Mouse (Mus musculus) left cerebral cortex, postnatal 4 days (tissue): ENCODE measurements around the gene Smarcd3. TPM values are rescaled to one million over a fixed set of nuclear protein-coding genes. Genes with fewer than 3 reads are reported as not detected.
"Not testable (repeated sequence)": the region's sequence is repeated elsewhere in the genome, so short reads cannot be mapped to it uniquely, and the experiment has no call there.

Source experiments
- DNase-seq: peaks from one replicate; pipeline ENCODE4 v3.0.0-alpha.2; 2022
- intact Hi-C: fragments of 180-260 bp; cut with DNase I; formaldehyde crosslinking; loops from one replicate; pipeline ENCODE4 v1.15.1; 2025
- microRNA-seq: library from miRNA; unstranded; fragments of <30 nt; microRNA quantifications from one replicate; pipeline ENCODE4 v1.2.0, GENCODE M21; 2022
- total RNA-seq, 2 experiments: library from RNA; stranded (reverse); gene quantifications; 2 replicates each; pipeline ENCODE4 v1.2.3; 2021

Smarcd3 gene
- total RNA-seq, 2 experiments from 2014 or later = 179 to 183 TPM

DNA sequence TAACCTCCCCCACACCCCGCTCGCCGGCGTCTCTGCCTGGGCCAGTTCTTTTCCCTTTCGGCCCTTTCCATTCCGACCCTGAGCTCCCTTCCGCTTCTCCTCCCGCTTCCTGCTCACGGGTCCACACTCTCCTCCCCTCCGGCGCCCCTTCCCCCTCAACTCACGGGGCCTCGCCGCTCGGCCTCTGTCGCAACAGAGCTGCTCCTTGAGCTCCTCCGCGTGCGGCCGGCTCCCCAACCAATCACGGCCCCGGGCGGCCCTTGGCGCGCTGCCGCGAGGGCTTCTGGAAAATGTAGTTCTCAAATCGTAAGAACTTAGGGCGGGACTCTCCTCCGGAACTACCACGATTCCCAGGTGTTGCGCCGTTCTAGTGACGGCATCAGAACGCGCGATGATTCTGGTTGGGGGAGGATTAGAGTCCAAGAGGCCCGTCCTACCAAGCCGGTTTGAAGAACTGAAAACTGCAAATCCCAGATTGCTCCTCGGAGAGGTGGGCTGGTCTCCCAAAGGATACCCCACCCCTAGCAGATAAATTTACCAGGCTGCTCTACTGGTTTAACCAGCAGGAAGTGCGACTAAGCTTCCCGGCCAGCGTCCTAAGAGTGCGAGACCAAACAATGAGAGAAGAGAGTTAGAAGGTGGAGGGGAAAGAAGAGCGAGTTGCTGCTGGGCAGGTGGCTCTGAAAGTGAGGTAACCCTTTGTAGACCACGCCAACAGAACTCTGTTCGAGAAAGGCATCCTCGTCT lies 46.9 kb downstream of the Smarcd3 start, which contains the start of gene Abcf2:
Abcf2 (minus strand) TSS at position 285 of the 747 bp plus-strand sequence.
- intact Hi-C loops = no loop called here
- DNase-seq = peak; percentile 100

DNA sequence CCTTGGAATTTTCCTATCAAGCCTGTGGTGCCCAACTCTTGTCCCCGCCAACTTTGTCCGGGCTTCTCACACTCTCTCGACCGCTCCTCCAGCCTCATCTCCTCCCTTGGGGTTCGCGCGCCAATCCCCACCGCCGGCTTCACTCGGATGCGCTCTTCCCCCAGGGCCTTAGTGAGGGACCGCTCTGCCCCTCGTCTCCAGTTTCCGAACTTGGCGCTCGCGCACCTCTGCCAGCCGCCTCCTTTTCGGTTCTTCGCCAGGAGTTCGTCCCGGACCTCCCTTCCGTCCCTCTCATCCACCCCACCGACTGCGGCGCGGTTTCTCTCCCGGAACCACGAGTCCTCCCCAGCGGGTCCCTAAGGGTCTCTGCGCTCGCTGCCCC lies 47.4 kb downstream of the Smarcd3 start:
- intact Hi-C loops = no loop called here
- no peak for DNase-seq

DNA sequence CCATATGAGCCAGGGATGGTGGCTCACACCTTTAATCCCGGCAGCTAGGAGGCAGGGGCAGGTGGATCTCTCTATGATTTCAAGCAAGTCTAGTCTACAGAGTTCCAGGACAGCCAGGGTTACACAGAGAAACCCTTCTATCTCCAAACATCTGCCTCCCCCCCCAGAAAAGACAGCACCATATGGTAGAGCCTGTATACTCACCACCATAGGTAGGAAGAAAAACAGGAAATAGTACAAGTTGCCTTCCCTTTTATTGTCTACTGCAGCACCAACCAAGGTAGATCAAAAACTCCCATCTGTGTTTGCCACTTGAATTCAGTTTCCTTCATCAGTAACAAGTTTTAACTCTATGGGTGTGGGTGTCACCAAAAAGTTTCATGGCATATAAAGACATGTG lies 48.3 kb downstream of the Smarcd3 start:
- intact Hi-C loops = no loop called here

DNA sequence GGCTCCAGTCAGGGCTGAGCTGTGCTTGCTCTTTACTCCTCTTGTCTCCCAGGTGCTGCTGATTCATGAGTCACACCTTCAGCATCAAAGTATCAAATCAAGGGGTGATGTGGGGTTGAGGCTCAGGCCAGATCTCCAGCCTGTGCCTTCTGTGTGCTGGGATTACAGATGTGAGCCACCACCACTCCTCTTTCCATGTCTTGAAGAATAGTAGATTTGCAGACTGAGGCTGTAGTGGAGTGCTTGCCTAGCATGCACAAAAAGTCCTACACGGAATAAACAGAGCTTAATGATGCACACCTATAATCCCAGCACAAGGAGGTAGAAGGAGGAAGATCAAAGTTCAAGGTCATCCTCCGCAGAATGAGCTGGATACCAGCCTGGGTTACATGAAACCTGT lies 67.5 kb downstream of the Smarcd3 start, which contains the start of gene 4931409K22Rik:
4931409K22Rik (minus strand) TSS at position 101 of the 400 bp plus-strand sequence.
- intact Hi-C loops = no loop called here
- DNase-seq = no peak

More for the DNA sequence above, 48.3 kb downstream of the Smarcd3 start:
- DNase-seq = no peak

DNA sequence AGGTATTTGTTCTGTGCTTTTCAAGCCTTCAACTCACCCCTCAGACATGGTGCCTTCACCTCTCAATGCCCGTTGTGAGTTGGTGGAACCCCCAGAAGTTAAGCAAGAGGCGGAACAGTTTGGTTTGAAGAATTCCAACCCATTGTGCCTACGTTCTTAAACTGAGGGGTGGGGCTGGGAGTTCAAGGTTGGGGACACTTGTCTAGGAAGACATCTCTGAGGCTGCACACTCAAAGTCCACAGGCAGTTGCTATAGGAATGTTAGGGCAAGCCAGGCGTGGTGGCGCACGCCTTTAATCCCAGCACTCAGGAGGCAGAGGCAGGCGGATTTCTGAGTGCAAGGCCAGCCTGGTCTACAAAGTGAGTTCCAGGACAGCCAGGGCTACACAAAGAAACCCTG lies 68.9 kb downstream of the Smarcd3 start:
- intact Hi-C loops, DNase-seq: not testable (repeated sequence)

DNA sequence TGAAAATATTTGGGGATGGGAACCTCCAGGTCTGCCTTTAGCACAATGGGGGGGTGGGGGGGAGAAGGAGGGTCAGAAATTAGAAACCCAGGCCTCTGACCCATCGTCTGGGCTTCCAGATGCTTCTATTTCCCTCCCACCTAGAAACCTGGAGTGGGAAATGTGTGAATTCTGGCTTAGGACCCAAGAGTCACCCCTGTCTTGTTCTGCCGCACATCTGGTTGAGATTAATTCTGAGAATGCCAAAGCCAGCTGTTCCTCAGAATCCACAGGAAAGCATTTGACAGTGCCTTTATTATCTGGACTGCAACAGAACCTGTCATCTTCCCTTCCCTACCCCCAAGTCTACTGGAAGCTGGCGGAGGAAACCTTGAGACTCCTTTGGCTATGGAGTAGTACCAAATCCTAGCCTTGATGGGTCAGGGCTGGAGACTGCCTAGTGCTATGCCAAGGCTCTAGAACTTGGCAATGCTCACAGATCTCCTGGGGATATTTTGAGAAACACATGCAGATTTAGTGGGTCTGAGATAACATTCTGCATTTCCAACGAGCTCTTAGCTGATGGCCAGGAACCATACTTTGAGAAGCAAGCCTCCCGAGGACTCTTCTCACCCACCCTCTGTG lies 70.5 kb downstream of the Smarcd3 start:
- intact Hi-C loops = no loop called here
- no peak for DNase-seq

DNA sequence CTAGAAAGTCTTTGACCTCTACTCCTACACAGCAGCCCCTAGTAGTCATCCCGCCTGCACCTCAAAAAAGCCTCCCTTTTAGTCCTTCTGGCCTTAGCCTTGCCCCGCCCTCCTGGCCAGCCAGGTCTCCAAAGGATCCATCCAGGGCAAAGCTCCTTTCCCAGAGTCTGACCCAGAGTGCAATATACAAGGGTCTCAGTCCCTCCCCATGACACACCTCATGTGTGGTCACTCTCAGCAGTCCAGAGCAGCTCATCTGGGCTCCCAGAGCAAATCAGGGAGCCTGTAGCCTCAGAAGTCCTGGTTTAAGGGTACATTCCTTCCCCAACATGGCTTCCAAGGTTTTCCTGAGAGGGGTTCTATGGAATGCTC lies 72.9 kb downstream of the Smarcd3 start:
- no peak for DNase-seq
- intact Hi-C loops = no loop called here

DNA sequence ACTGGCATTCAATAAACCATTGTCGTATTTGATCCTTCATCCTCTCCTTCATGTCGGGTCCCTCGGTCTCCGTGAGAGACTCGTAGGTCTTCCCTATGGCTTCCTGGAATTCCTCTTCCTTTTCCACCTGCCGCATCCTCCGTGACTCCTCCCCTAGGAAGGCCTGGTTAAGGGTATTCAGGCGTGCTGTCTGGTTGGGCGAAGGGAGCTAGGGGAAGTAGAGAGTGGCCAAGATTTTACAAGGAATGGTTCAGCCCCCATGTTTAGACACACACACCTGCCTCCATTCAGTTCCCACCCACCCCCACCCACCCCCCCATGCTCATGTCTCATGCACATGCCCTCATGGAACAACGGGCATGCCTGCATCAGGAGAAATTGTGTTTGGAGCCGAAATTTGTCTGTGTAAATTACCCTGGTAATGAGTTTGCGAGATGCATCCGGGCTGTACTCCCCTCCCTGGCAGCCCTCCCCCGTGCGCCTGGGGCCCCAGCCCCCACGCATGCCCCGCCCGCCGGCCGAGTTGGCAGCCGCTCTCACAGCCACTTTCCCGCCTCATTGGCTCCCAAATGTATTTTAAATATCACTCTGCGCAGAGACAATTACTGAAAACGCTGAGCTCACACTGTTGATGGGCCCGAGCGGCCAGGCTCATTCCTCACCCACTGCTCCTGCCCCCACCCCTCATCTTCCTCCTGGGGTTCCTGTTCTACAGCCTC lies 73.5 kb downstream of the Smarcd3 start:
- intact Hi-C loops = no loop called here
- peak; percentile 67 for DNase-seq

DNA sequence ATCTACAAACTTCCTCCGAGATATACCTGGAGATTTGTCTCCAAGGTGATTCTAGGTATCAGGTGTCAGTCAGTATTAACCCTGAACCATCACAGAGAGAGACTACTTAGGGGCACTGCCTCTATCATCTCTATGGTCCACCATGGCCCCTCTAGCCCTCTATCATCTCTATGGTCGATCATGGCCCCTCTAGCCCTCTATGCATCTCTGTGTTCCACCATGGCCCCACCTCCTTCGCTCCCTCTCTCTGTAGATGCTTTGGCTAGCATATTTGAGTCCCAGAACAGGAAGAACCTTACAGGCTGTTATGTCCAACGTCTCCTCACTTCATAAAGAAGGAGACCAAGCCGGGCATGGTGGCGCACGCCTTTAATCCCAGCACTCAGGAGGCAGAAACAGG lies 81.6 kb downstream of the Smarcd3 start:
- DNase-seq = no peak
- intact Hi-C loops = no loop called here

DNA sequence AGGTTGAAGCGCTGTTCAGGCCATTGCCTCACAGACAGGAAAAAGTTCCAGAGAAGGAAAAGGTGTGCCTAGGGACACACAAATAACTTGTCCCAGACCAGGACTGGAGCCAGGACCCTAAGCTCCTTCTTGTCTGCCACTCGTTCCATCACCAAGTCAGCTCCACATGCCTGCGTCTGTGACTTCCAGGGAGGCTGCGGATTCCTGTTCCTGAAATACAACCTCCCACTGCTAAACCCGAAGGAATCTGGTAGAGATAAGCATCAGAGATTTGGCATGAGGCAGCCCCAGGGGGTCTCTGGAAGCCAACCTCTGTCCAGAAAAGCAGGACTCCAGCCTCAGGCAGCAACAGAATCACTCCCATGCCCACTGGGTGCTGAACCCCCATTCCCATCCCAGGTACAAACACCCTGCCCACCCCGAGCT lies 83.1 kb downstream of the Smarcd3 start:
- DNase-seq = no peak
- intact Hi-C loops = no loop called here

Small RNA genes within 50 kb of the gene (microRNA-seq; reads per million reads assigned to microRNA genes)
- gene Mir671 = 704 reads per million, percentile 72 among the genes with 10 or more reads in this experiment

Other genes starting within 250 kb of the Smarcd3 start
- 1 to 10 TPM; 6.4 to 8.1 TPM for gene Atg9b, start 232.3 kb downstream of the Smarcd3 start, total RNA-seq
- gene Abcb8, start 230.7 kb downstream of the Smarcd3 start, total RNA-seq = 10 to 100 TPM; 44.5 to 53.6 TPM
- not detected for gene Asic3, start 211.0 kb downstream of the Smarcd3 start, total RNA-seq
- gene Cdk5, start 200.9 kb downstream of the Smarcd3 start, total RNA-seq = 100 to 1,000 TPM; 122 to 132 TPM
- gene Slc4a2, start 200.6 kb downstream of the Smarcd3 start, total RNA-seq = 10 to 100 TPM; 26.9 to 30.4 TPM
- gene Fastk, start 179.1 kb downstream of the Smarcd3 start, total RNA-seq = 10 to 100 TPM; 82.6 to 83.4 TPM
- 10 to 100 TPM; 30.1 to 31.1 TPM for gene Tmub1, start 176.6 kb downstream of the Smarcd3 start, total RNA-seq
- 100 to 1,000 TPM; 472 to 479 TPM for gene Agap3, start 172.2 kb downstream of the Smarcd3 start, total RNA-seq
- 1 to 10 TPM in 1 of 2 experiments, not detected in 1; 1.2 TPM for gene Gbx1, start 97.2 kb downstream of the Smarcd3 start, total RNA-seq
- under 1 TPM in 1 of 2 experiments, not detected in 1; 0.60 TPM for gene Asb10, start 83.4 kb downstream of the Smarcd3 start, total RNA-seq
- gene 4931409K22Rik, start 67.6 kb downstream of the Smarcd3 start, total RNA-seq = not detected
- 10 to 100 TPM; 52.9 to 54.7 TPM for gene Abcf2, start 46.9 kb downstream of the Smarcd3 start, total RNA-seq
- 10 to 100 TPM; 28.7 to 33.7 TPM for gene Chpf2, start 37.7 kb downstream of the Smarcd3 start, total RNA-seq
- gene Nub1, start 61.1 kb upstream of the Smarcd3 start, total RNA-seq = 10 to 100 TPM; 75.3 to 76.6 TPM
- 1 to 10 TPM; 2.6 to 3.3 TPM for gene Wdr86, start 106.3 kb upstream of the Smarcd3 start, total RNA-seq
- gene Crygn, start 133.6 kb upstream of the Smarcd3 start, total RNA-seq = 1 to 10 TPM in 1 of 2 experiments, not detected in 1; 3.9 TPM
- 100 to 1,000 TPM; 112 to 127 TPM for gene Rheb, start 218.2 kb upstream of the Smarcd3 start, total RNA-seq